Mouse (Mus musculus) thymus, adult 2 months (tissue): ENCODE measurements around the gene 9930021J03Rik.

Experiments
- CTCF ChIP-seq: fragments of 200-500 bp; IDR thresholded peaks from 2 replicates; pipeline ENCODE4 v1.5.1; 2012; ENCODE audit warnings: mild to moderate bottlenecking, control low read depth, low read length, moderate library complexity, borderline replicate concordance; ENCODE audit not compliant: control insufficient read depth, poor library complexity, insufficient read depth; ENCODE audit errors: extremely low read depth
- POLR2A ChIP-seq: fragments of 200-500 bp; IDR thresholded peaks from 2 replicates; pipeline ENCODE4 v1.6.1; 2012; ENCODE audit warnings: mild to moderate bottlenecking, low read length, control low read depth, moderate library complexity; ENCODE audit not compliant: control insufficient read depth, poor library complexity, insufficient read depth; ENCODE audit errors: extremely low read depth

GRCm38 (mm10) chr19:29674946-29675345 is 130.8 kb downstream of the 9930021J03Rik start:
- TF ChIP-seq POLR2A (no peak), CTCF (no peak)
